Mouse (Mus musculus): ENCODE results near the gene Ifitm5.

DNA sequence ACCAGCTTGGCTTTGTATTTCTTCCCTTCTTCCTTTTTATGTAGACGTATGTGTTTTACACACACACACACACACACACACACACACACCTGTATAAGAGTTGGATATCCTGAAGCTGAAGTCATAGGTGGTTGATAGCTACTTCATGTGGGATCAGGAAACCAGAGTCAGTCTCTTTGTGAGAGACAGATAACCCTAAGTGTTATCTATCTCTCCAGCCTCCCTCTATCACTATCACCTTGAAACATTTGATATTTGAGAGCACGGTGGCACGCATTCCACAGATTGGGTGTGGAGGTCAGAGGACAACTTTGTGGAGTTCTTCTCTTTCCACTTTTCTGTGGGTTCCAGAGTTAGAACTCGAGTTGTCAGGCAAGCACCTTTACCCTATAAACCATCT, 30.2 kb downstream of the Ifitm5 start:
- TF ChIP-seq POLR2A (IDR thresholded peaks at IDR 0.05; ENCODE audit: low read depth, low read length) (no peak), CTCF (IDR thresholded peaks at IDR 0.05; ENCODE audit: extremely low read depth, insufficient read depth, insufficient read length, insufficient replicate concordance) (no peak)
